Mouse (Mus musculus) lung, adult 18-20 months (tissue): ENCODE results near the gene Fermt3.

ENCODE experiments used
- DNase-seq, 2 experiments: peaks; one replicate each; pipeline ENCODE4 v3.0.0; 2022; ENCODE audit warnings: mixed read lengths in 2 of 2

Fermt3 gene

GRCm38 (mm10) chr19:6971644-6972043 is 47.6 kb downstream of the Fermt3 start:
- no peak for DNase-seq

- DNase-seq: no peak
These were observed 48.7 kb downstream of the Fermt3 start for GRCm38 (mm10) chr19:6970460-6971085.

- DNase-seq: peak; percentile 68 to 80
These were observed 49.4 kb downstream of the Fermt3 start for GRCm38 (mm10) chr19:6969665-6970381.

- no peak for DNase-seq
These were observed 50.0 kb downstream of the Fermt3 start for GRCm38 (mm10) chr19:6969291-6969664.

- peak; percentile 62 to 72 for DNase-seq
These were observed 50.6 kb downstream of the Fermt3 start for GRCm38 (mm10) chr19:6968491-6969271.

GRCm38 (mm10) chr19:6956461-6956860 is 62.8 kb downstream of the Fermt3 start:
- no peak for DNase-seq

- DNase-seq: no peak
These were observed 63.8 kb downstream of the Fermt3 start for GRCm38 (mm10) chr19:6955424-6955823.

GRCm38 (mm10) chr19:6954046-6954445 is 65.2 kb downstream of the Fermt3 start:
- peak; percentile 81 to 87 for DNase-seq

GRCm38 (mm10) chr19:6952712-6953037 is 66.6 kb downstream of the Fermt3 start:
- DNase-seq: peak; percentile 89 to 93

- peak; percentile 85 to 88 for DNase-seq
These were observed 67.1 kb downstream of the Fermt3 start for GRCm38 (mm10) chr19:6951994-6952711.

GRCm38 (mm10) chr19:6951381-6951968 is 67.8 kb downstream of the Fermt3 start:
- DNase-seq: peak; percentile 98

- DNase-seq: peak; percentile 47 to 48
These were observed 68.6 kb downstream of the Fermt3 start for GRCm38 (mm10) chr19:6950613-6951153.

GRCm38 (mm10) chr19:6949951-6950350 is 69.3 kb downstream of the Fermt3 start:
- no peak for DNase-seq

- DNase-seq: no peak
These were observed 69.7 kb downstream of the Fermt3 start for GRCm38 (mm10) chr19:6949532-6949931.
